Mouse (Mus musculus) limb, embryonic 14.5 days (tissue): ENCODE results near the gene Eme2. TPM values are rescaled to one million over a fixed set of nuclear protein-coding genes. Genes with fewer than 3 reads are reported as not detected.

Experiments used
- ATAC-seq: fragments of 200-750 bp; cut with Nextera tagmentation; 2 replicates; pipeline ENCODE4 v1.8.0; 2017; ENCODE audit warnings: low read depth, moderate number of reproducible peaks, moderate TSS enrichment; ENCODE audit not compliant: low FRiP score
- DNase-seq: peaks from one replicate; pipeline ENCODE4 v3.0.0-alpha.2; 2015; ENCODE audit warnings: low spot score
- H3K27ac ChIP-seq: fragments of 300-500 bp; sonication (generic); replicated peaks from 2 replicates; pipeline ENCODE4 v1.5.1; 2014; ENCODE audit warnings: low read depth, mild to moderate bottlenecking, low read length, moderate library complexity, mixed read lengths
- H3K27me3 ChIP-seq: fragments of 300-500 bp; sonication (generic); 2 replicates; pipeline ENCODE4 v1.6.1; 2014; ENCODE audit warnings: low read length, mixed read lengths; ENCODE audit not compliant: control insufficient read depth, insufficient read depth
- H3K36me3 ChIP-seq: fragments of 300-500 bp; sonication (generic); 2 replicates; pipeline ENCODE4 v1.6.1; 2014; ENCODE audit warnings: mild to moderate bottlenecking, low read length, moderate library complexity, mixed read lengths; ENCODE audit not compliant: control insufficient read depth, insufficient read depth
- H3K4me1 ChIP-seq: fragments of 300-500 bp; sonication (generic); 2 replicates; pipeline ENCODE4 v1.6.1; 2014; ENCODE audit warnings: antibody characterized with exemption, low read length, mixed read lengths; ENCODE audit not compliant: control insufficient read depth, insufficient read depth
- H3K4me2 ChIP-seq: fragments of 300-500 bp; sonication (generic); replicated peaks from 2 replicates; pipeline ENCODE4 v1.6.1; 2014; ENCODE audit warnings: low read depth, mild to moderate bottlenecking, low read length, moderate library complexity; ENCODE audit not compliant: severe bottlenecking
- H3K4me3 ChIP-seq: fragments of 300-500 bp; sonication (generic); replicated peaks from 2 replicates; pipeline ENCODE4 v1.5.1; 2014; ENCODE audit warnings: low read length
- H3K9ac ChIP-seq: fragments of 300-500 bp; sonication (generic); 2 replicates; pipeline ENCODE4 v1.6.1; 2014; ENCODE audit warnings: mild to moderate bottlenecking, low read depth, low read length, moderate library complexity; ENCODE audit not compliant: severe bottlenecking
- H3K9me3 ChIP-seq: fragments of 300-500 bp; sonication (generic); 2 replicates; pipeline ENCODE4 v1.6.1; 2016; ENCODE audit warnings: low read length; ENCODE audit not compliant: control insufficient read depth
- POLR2A ChIP-seq: fragments of 200-500 bp; IDR thresholded peaks from 2 replicates; pipeline ENCODE4 v1.8.0; 2012; ENCODE audit warnings: inconsistent platforms, mild to moderate bottlenecking, moderate library complexity, borderline replicate concordance; ENCODE audit not compliant: insufficient read depth, insufficient read length; ENCODE audit errors: extremely low read depth
- WGBS: fragments of 180-500 bp; shearing (Covaris S2); extraction: QIAGEN DNeasy Blood & Tissue Kit; methylation state at CpG from one replicate; pipeline ENCODE4 v1.1.7; 2014; 5-methylcytosine and 5-hydroxymethylcytosine counted together
- polyA plus RNA-seq, 2 experiments: library from polyadenylated mRNA; depleted of rRNA in 1 of 2; stranded (reverse) in 1 of 2; unstranded in 1 of 2; fragments of >200 nt; fragmentation: Nextera tagmentation in 1 of 2; extraction: Ambion mirVana in 1 of 2; gene quantifications; 2 replicates each; pipeline versions ENCODE4 v1.2.1 to v1.2.3; 2012 to 2014

Eme2 gene
- polyA plus RNA-seq, 2 experiments, result 28.7 to 39.1 TPM

DNA sequence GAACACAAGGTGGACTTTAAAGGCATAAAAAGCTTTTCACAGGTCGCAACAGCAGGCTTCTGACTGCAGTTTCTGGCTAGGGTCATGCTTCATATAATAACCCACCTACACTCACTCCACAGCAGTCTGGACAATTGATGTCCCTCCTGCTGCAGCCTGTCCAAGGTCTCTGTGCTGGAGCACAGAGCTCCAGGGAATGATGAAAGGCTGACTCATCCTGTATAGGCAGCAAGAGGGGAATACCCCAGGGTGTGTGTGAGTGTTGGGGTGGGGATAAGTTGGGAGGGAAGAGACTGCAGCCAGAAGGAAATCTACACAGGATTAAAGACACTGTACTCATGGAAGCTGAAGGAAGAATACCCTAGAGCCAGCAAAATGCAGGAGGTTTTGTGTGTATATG, 34.6 kb upstream of the Eme2 start:
- no peak for TF ChIP-seq POLR2A
- no peak overlapping the region for H3K27ac ChIP-seq
- peaks cover 31% of the 10 kb centered on the region for H3K36me3 ChIP-seq

DNA sequence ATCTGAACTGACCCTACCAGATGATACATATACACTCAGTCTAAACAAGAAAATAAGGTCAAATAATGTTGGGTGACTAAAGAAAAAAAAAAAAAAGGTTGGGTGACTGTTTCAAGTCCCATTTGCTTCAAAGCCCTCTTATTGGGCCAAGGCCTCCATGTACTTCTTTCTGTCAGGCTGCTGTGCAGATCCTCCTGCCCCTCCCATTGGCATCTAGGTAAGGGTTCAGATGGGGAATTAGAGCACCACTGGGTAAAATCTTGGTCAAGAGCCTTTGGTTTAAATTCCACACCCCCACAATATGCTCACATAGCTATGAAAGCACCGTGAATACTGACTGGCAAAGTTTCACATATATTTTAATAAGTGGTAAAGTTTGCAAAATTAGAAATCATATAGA, 28.4 kb upstream of the Eme2 start:
- Histone ChIP-seq H3K27ac (no peak overlapping the region), H3K27me3 (no peaks in the 10 kb centered on the region), H3K9me3 (no peaks in the 10 kb centered on the region), H3K4me2 (no peak overlapping the region), H3K36me3 (peaks cover 87% of the 10 kb centered on the region), H3K4me3 (no peak overlapping the region), H3K4me1 (no peaks in the 10 kb centered on the region), H3K9ac (no peak overlapping the region)
- WGBS, result 94% methylated on average over 1 of the region's 1 CpGs
- DNase-seq, result no peak
- ATAC-seq, result no peak
- TF ChIP-seq POLR2A, result no peak

More for the DNA sequence above, 34.6 kb upstream of the Eme2 start:
- H3K9ac ChIP-seq, result no peak overlapping the region
- ATAC-seq, result no peak
- no peaks in the 10 kb centered on the region for H3K9me3 ChIP-seq
- no peak for DNase-seq
- H3K27me3 ChIP-seq, result no peaks in the 10 kb centered on the region
- WGBS, result 64% methylated on average over 1 of the region's 1 CpGs
- H3K4me3 ChIP-seq, result no peak overlapping the region
- no peaks in the 10 kb centered on the region for H3K4me1 ChIP-seq
- H3K4me2 ChIP-seq, result no peak overlapping the region

DNA sequence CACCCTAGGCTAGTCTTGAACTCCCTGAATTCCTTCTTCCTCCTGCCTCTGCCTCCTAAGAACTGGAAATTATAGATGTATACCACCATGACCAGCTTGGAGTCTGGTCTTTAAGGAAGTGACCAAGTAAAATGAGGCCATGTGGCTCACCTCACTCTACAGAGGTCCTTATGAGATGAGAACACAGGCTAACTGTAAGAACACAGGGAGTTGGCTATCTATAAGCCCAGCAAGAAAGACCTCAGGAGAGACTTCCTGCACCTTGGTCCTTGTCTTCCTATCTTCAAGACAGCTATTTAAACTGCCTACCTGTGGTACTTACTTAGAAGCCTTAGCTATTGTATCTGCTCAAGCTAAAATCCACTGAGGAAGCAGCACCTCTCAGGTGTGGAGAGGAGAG, 19.1 kb upstream of the Eme2 start:
- Histone ChIP-seq H3K9ac (no peak overlapping the region), H3K4me2 (no peak overlapping the region), H3K4me3 (no peak overlapping the region), H3K27me3 (no peaks in the 10 kb centered on the region), H3K4me1 (no peaks in the 10 kb centered on the region), H3K36me3 (peaks cover 96% of the 10 kb centered on the region), H3K27ac (no peak overlapping the region), H3K9me3 (no peaks in the 10 kb centered on the region)
- TF ChIP-seq POLR2A, result no peak
- DNase-seq (no peak), ATAC-seq (no peak)

DNA sequence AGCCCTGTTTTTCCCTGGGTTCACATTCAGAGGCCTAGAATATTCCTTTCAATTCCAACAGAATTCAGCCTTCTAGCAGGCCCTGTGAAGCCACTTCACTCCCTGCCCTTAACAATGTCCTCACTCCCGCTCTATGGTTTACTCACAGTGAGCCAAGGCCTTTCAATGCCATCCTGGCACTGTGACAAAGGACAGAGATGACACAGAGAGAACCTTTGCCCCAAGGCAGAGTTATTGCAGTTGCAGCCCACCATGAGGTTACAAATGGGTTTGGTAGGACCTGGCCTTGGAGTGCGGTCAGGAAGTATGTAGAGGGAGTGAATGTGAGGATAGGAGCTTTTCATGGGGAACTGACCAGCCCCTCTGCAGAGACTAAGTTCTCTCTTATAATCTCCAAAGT, 12.7 kb upstream of the Eme2 start:
- Histone ChIP-seq H3K9ac (no peak overlapping the region), H3K9me3 (no peaks in the 10 kb centered on the region), H3K4me2 (no peak overlapping the region), H3K27me3 (no peaks in the 10 kb centered on the region), H3K36me3 (peaks cover 97% of the 10 kb centered on the region), H3K4me3 (no peak overlapping the region), H3K4me1 (no peaks in the 10 kb centered on the region), H3K27ac (no peak overlapping the region)
- DNase-seq (no peak), ATAC-seq (no peak)
- no peak for TF ChIP-seq POLR2A
- WGBS, result 97% methylated on average over 2 of the region's 2 CpGs

DNA sequence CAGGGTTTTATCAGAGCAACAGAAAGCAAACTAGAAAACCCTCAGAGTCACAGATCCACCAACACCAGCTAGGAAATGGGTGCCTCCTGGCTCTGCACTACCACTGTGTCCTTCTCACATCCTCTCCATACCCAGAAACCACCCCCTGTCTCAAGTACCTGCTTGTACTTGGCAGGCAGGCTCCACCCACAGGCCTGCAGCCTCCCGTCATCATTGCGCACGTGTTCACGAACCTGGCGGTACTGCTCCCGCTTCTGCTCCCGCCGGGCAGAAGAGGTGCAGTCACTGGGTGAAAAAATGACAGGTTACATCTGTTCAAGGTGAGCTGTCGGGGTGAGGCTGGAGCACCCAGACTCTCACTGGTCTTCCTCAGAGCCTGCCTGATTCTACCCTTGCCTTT, 8.9 kb upstream of the Eme2 start:
- no peak for TF ChIP-seq POLR2A
- no peaks in the 10 kb centered on the region for H3K9me3 ChIP-seq
- WGBS, result 90% methylated on average over 9 of the region's 9 CpGs
- no peak for DNase-seq
- peaks cover 98% of the 10 kb centered on the region for H3K36me3 ChIP-seq
- H3K27ac ChIP-seq, result no peak overlapping the region
- H3K27me3 ChIP-seq, result no peaks in the 10 kb centered on the region
- ATAC-seq, result no peak
- no peaks in the 10 kb centered on the region for H3K4me1 ChIP-seq
- H3K9ac ChIP-seq, result no peak overlapping the region
- no peak overlapping the region for H3K4me3 ChIP-seq
- H3K4me2 ChIP-seq, result no peak overlapping the region
